Mouse (Mus musculus) kidney, postnatal 0 days (tissue): Measurements from ENCODE around the gene Hnf1b. TPM values are rescaled to one million over a fixed set of nuclear protein-coding genes. Genes with fewer than 3 reads are reported as not detected.

ENCODE experiments used
- ATAC-seq: fragments of 200-750 bp; cut with Nextera tagmentation; replicated peaks from 2 replicates; pipeline ENCODE4 v1.8.0; 2017; ENCODE audit warnings: low read depth, moderate number of reproducible peaks, moderate TSS enrichment, moderate library complexity; ENCODE audit not compliant: low FRiP score
- DNase-seq: peaks from one replicate; pipeline ENCODE4 v3.0.0-alpha.2; 2016; ENCODE audit warnings: low spot score
- H3K27ac ChIP-seq: fragments of 300-500 bp; sonication (generic); 2 replicates; pipeline ENCODE4 v1.5.1; 2014; ENCODE audit warnings: mild to moderate bottlenecking
- H3K27me3 ChIP-seq: fragments of 300-500 bp; sonication (generic); 2 replicates; pipeline ENCODE4 v1.6.1; 2014; ENCODE audit warnings: low read length, mixed read lengths; ENCODE audit not compliant: insufficient read depth
- H3K36me3 ChIP-seq: fragments of 300-500 bp; sonication (generic); 2 replicates; pipeline ENCODE4 v1.6.1; 2014; ENCODE audit warnings: low read length, mixed read lengths; ENCODE audit not compliant: insufficient read depth
- H3K4me1 ChIP-seq: fragments of 300-500 bp; sonication (generic); replicated peaks from 2 replicates; pipeline ENCODE4 v1.6.1; 2014; ENCODE audit warnings: antibody characterized with exemption, low read length, mixed read lengths; ENCODE audit not compliant: insufficient read depth
- H3K4me2 ChIP-seq: fragments of 300-500 bp; sonication (generic); 2 replicates; pipeline ENCODE4 v1.6.1; 2014; ENCODE audit warnings: mild to moderate bottlenecking, low read length, moderate library complexity, mixed read lengths
- H3K4me3 ChIP-seq: fragments of 300-500 bp; sonication (generic); replicated peaks from 2 replicates; pipeline ENCODE4 v1.5.1; 2014; ENCODE audit warnings: low read depth, low read length
- H3K9ac ChIP-seq: fragments of 300-500 bp; sonication (generic); 2 replicates; pipeline ENCODE4 v1.6.1; 2014; ENCODE audit warnings: low read depth, low read length
- H3K9me3 ChIP-seq: fragments of 300-500 bp; sonication (generic); replicated peaks from 2 replicates; pipeline ENCODE4 v1.6.1; 2016; ENCODE audit warnings: low read length, inconsistent platforms, mixed read lengths
- CTCF ChIP-seq: IDR thresholded peaks from 2 replicates; pipeline ENCODE4 v1.5.1; 2016; ENCODE audit warnings: antibody characterized with exemption, low read depth, mild to moderate bottlenecking, moderate library complexity
- WGBS: fragments of 180-500 bp; shearing (Covaris S2); extraction: QIAGEN DNeasy Blood & Tissue Kit; methylation state at CpG from one replicate; pipeline ENCODE4 v1.1.7; 2014; 5-methylcytosine and 5-hydroxymethylcytosine counted together
- polyA plus RNA-seq: library from polyadenylated mRNA; unstranded; fragments of >200 nt; fragmentation: Nextera tagmentation; extraction: Ambion mirVana; gene quantifications from 2 replicates; pipeline ENCODE4 v1.2.1, GENCODE M21; 2015

Hnf1b gene
- polyA plus RNA-seq, 1 experiment from 2014 or later = 88.8 TPM

DNA sequence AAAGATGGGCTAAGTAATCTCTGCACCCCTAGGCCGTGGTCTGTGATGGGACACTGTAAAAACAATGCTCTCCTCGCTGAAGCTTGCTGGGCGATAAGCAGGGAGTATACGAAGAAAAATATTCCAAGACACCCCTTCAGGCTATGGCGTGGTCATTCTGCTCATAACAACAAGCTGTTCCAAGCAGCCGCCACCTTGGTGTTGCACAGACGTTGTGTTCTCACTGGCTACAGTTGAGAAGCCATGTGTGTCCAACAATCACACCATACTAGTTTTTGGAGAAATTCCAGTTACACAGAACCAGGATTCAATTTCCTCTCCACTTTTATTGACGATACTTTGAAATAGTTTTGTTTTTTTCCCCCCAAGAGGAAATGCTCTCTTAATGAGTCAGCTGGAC is 88.7 kb downstream of the Hnf1b start:
- no peaks in the 10 kb centered on the region for H3K36me3 ChIP-seq
- ATAC-seq = no peak
- H3K27ac ChIP-seq = no peak overlapping the region
- H3K4me2 ChIP-seq = no peak overlapping the region
- TF ChIP-seq CTCF = no peak
- H3K4me1 ChIP-seq = peaks cover 4% of the 10 kb centered on the region
- no peaks in the 10 kb centered on the region for H3K9me3 ChIP-seq
- DNase-seq = peak; percentile 6
- no peak overlapping the region for H3K9ac ChIP-seq
- WGBS = 39% methylated on average over 8 of the region's 8 CpGs
- H3K27me3 ChIP-seq = no peaks in the 10 kb centered on the region
- H3K4me3 ChIP-seq = no peak overlapping the region

DNA sequence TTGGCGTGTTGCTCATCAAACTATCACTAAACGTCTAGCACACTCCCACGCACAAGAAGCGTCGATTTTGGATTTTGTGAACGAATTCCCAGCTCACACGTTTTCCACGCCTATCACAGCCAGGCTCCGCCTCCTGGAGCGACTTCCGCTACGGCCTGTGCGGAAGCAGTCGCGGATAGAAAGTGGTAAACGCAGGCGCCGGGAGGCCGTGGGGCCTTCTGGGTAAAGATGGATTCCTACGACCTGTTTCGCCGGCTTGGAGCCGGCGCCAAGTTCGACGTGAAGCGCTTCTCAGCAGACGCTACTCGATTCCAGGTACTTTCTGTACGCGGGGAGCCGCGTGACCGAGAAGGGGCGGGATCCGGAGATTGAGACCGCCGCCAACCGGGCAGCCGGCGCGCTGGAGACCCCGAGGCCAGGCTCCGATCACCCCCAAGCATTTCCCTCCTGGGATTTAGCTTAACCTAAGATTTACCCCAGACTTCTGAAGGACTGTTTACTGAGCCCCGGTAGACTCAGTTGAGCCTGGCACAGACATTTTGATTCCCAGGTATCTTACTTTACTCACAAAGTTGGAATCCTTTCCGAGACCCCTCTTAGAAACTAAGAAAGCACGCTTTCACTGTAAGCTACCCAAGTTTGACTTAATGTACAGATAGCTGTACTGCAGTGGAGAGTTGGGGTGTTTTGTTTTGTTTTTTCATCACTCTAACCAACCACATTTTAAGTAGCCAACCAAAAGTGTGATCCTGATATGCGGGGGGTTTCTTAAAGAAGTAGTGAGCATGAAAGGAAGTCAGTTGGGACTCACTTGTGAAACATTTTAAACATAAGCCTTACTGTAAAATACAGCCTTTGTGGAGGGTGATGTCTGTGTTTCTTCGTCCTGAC is 92.3 kb downstream of the Hnf1b start, which contains the start of gene Ddx52:
Ddx52 (plus strand) TSS at position 113 of the 891 bp plus-strand sequence.
- TF ChIP-seq CTCF = peak; percentile 8; the same call in 1 of the 2 replicates
- ATAC-seq = peak; percentile 94

More for the DNA sequence above, 92.3 kb downstream of the Hnf1b start, which contains the start of gene Ddx52:
- peak within 1 kb of the TSS; percentile 77 for H3K27ac ChIP-seq
- H3K4me1 ChIP-seq = peaks cover 4% of the 10 kb centered on the region
- peak within 1 kb of the TSS; percentile 74 for H3K4me3 ChIP-seq
- H3K9ac ChIP-seq = peak within 1 kb of the TSS; percentile 81
- DNase-seq = peak; percentile 95
- H3K36me3 ChIP-seq = peaks cover 24% of the 10 kb centered on the region; the same call in 1 of the 2 replicates
- H3K27me3 ChIP-seq = no peaks in the 10 kb centered on the region
- H3K4me2 ChIP-seq = peak within 1 kb of the TSS; percentile 70
- no peaks in the 10 kb centered on the region for H3K9me3 ChIP-seq
- under 1% methylated on average over 49 of the region's 49 CpGs for WGBS

Other genes with a start within 250 kb of the Hnf1b start
- gene Rpl9-ps1, start 204.4 kb upstream of the Hnf1b start, polyA plus RNA-seq = not detected in 2 replicates
- 0.55 and 1.3 TPM in 2 replicates for gene Ccl3, start 200.7 kb upstream of the Hnf1b start, polyA plus RNA-seq
- gene Ccl4, start 187.5 kb upstream of the Hnf1b start, polyA plus RNA-seq = 0.94 and 1.7 TPM in 2 replicates
- 3.5 and 6.6 TPM in 2 replicates for gene Wfdc17, start 146.1 kb upstream of the Hnf1b start, polyA plus RNA-seq
- 0.33 TPM in 1 of 2 replicates, not detected in the other for gene Wfdc18, start 141.0 kb upstream of the Hnf1b start, polyA plus RNA-seq
- gene Wfdc21, start 103.1 kb upstream of the Hnf1b start, polyA plus RNA-seq = 1.5 and 1.7 TPM in 2 replicates
- gene Heatr6, start 96.4 kb upstream of the Hnf1b start, polyA plus RNA-seq = 14.4 and 14.9 TPM in 2 replicates
- gene Ddx52, start 92.0 kb downstream of the Hnf1b start, polyA plus RNA-seq = 32.5 and 34.8 TPM in 2 replicates
- gene Synrg, start 114.4 kb downstream of the Hnf1b start, polyA plus RNA-seq = 6.9 and 7.3 TPM in 2 replicates
- 45.6 and 47.2 TPM in 2 replicates for gene Dusp14, start 219.2 kb downstream of the Hnf1b start, polyA plus RNA-seq